Mouse (Mus musculus): ENCODE measurements around the gene Cryab. TPM values are rescaled to one million over a fixed set of nuclear protein-coding genes. Genes with fewer than 3 reads are reported as not detected.

The Cryab gene
- total and polyA plus RNA-seq, 3 experiments = 28.6 to 78.0 (median 46.1) TPM

- no peak for DNase-seq
Measured at GRCm38 (mm10) chr9:50796776-50797175, 45.7 kb downstream of the Cryab start.

- no peak for DNase-seq
Measured at GRCm38 (mm10) chr9:50797641-50798040, 46.5 kb downstream of the Cryab start.

GRCm38 (mm10) chr9:50798368-50798767 lies 47.2 kb downstream of the Cryab start:
- peak; percentile 69 for DNase-seq

- peak; percentile 35 for DNase-seq
Measured at GRCm38 (mm10) chr9:50800985-50801384, 49.9 kb downstream of the Cryab start.

- no peak for DNase-seq
Measured at GRCm38 (mm10) chr9:50803055-50803671, 52.0 kb downstream of the Cryab start.

Other genes starting within 250 kb of the Cryab start
- gene Pts, start 222.6 kb upstream of the Cryab start, total RNA-seq (2021) = 10 to 100 TPM; 59.5 to 72.8 TPM
- gene Pts, start 222.6 kb upstream of the Cryab start, polyA plus RNA-seq (2012; rRNA removed) = 22.7 and 26.8 TPM in 2 replicates
- 1 to 10 TPM; 6.1 to 6.7 TPM for gene Il18, start 196.5 kb upstream of the Cryab start, total RNA-seq (2021)
- gene Il18, start 196.5 kb upstream of the Cryab start, polyA plus RNA-seq (2012; rRNA removed) = 1.6 and 2.1 TPM in 2 replicates
- 1 to 10 TPM; 4.5 to 5.0 TPM for gene Bco2, start 196.1 kb upstream of the Cryab start, total RNA-seq (2021)
- 0.10 and 0.16 TPM in 2 replicates for gene Bco2, start 196.1 kb upstream of the Cryab start, polyA plus RNA-seq (2012; rRNA removed)
- gene Tex12, start 190.0 kb upstream of the Cryab start, total RNA-seq (2021) = not detected
- not detected in 2 replicates for gene Tex12, start 190.0 kb upstream of the Cryab start, polyA plus RNA-seq (2012; rRNA removed)
- gene Sdhd, start 147.5 kb upstream of the Cryab start, total RNA-seq (2021) = 100 to 1,000 TPM; 249 to 334 TPM
- 248 and 267 TPM in 2 replicates for gene Sdhd, start 147.5 kb upstream of the Cryab start, polyA plus RNA-seq (2012; rRNA removed)
- 100 to 1,000 TPM; 213 to 216 TPM for gene Timm8b, start 147.4 kb upstream of the Cryab start, total RNA-seq (2021)
- gene Timm8b, start 147.4 kb upstream of the Cryab start, polyA plus RNA-seq (2012; rRNA removed) = 33.0 and 58.2 TPM in 2 replicates
- gene Pih1d2, start 134.0 kb upstream of the Cryab start, total RNA-seq (2021) = 1 to 10 TPM; 1.2 to 3.4 TPM
- gene Pih1d2, start 134.0 kb upstream of the Cryab start, polyA plus RNA-seq (2012; rRNA removed) = 0.26 and 0.38 TPM in 2 replicates
- gene Nkapd1, start 133.9 kb upstream of the Cryab start, total RNA-seq (2021) = 10 to 100 TPM; 20.9 to 26.8 TPM
- 6.8 and 7.3 TPM in 2 replicates for gene Nkapd1, start 133.9 kb upstream of the Cryab start, polyA plus RNA-seq (2012; rRNA removed)
- gene Dlat, start 91.5 kb upstream of the Cryab start, total RNA-seq (2021) = 100 to 1,000 TPM; 152 to 160 TPM
- 30.1 and 32.5 TPM in 2 replicates for gene Dlat, start 91.5 kb upstream of the Cryab start, polyA plus RNA-seq (2012; rRNA removed)
- 1 to 10 TPM; 5.2 to 8.9 TPM for gene Dixdc1, start 11.8 kb upstream of the Cryab start, total RNA-seq (2021)
- 1.7 and 1.8 TPM in 2 replicates for gene Dixdc1, start 11.8 kb upstream of the Cryab start, polyA plus RNA-seq (2012; rRNA removed)
- 1 to 10 TPM; 4.3 to 6.1 TPM for gene 2310030G06Rik, start 4.8 kb upstream of the Cryab start, total RNA-seq (2021)
- 1.5 and 1.7 TPM in 2 replicates for gene 2310030G06Rik, start 4.8 kb upstream of the Cryab start, polyA plus RNA-seq (2012; rRNA removed)
- 1 to 10 TPM; 1.2 to 3.6 TPM for gene Hspb2, start 1.0 kb downstream of the Cryab start, total RNA-seq (2021)
- 9.2 and 10.2 TPM in 2 replicates for gene Hspb2, start 1.0 kb downstream of the Cryab start, polyA plus RNA-seq (2012; rRNA removed)
- 1 to 10 TPM; 5.7 to 5.8 TPM for gene Fdxacb1, start 16.9 kb downstream of the Cryab start, total RNA-seq (2021)
- 2.1 and 2.7 TPM in 2 replicates for gene Fdxacb1, start 16.9 kb downstream of the Cryab start, polyA plus RNA-seq (2012; rRNA removed)
- gene Alg9, start 23.7 kb downstream of the Cryab start, total RNA-seq (2021) = 10 to 100 TPM; 27.1 to 27.8 TPM
- 17.6 and 26.8 TPM in 2 replicates for gene Alg9, start 23.7 kb downstream of the Cryab start, polyA plus RNA-seq (2012; rRNA removed)
- gene 1110032A03Rik, start 24.2 kb downstream of the Cryab start, total RNA-seq (2021) = 10 to 100 TPM; 47.8 to 63.4 TPM
- gene 1110032A03Rik, start 24.2 kb downstream of the Cryab start, polyA plus RNA-seq (2012; rRNA removed) = 29.4 and 29.7 TPM in 2 replicates
- gene Ppp2r1b, start 94.0 kb downstream of the Cryab start, total RNA-seq (2021) = 10 to 100 TPM; 38.4 to 44.4 TPM
- gene Ppp2r1b, start 94.0 kb downstream of the Cryab start, polyA plus RNA-seq (2012; rRNA removed) = 6.4 and 8.2 TPM in 2 replicates